Mouse (Mus musculus) hindbrain, postnatal 0 days (tissue): ENCODE data around the gene Psmd5. TPM values are rescaled to one million over a fixed set of nuclear protein-coding genes. Genes with fewer than 3 reads are reported as not detected.
"Not testable (repeated sequence)": the region's sequence is repeated elsewhere in the genome, so short reads cannot be mapped to it uniquely, and the experiment has no call there.

Source experiments
- ATAC-seq: fragments of 200-750 bp; cut with Nextera tagmentation; 2 replicates; pipeline ENCODE4 v1.8.0; 2017; ENCODE audit warnings: mild to moderate bottlenecking, moderate TSS enrichment, moderate library complexity
- DNase-seq: peaks from one replicate; pipeline ENCODE4 v3.0.0-alpha.2; 2015; ENCODE audit warnings: low spot score
- H3K27ac ChIP-seq: fragments of 300-500 bp; sonication (generic); 2 replicates; pipeline ENCODE4 v1.5.1; 2014; ENCODE audit warnings: mild to moderate bottlenecking
- H3K27me3 ChIP-seq: fragments of 300-500 bp; sonication (generic); 2 replicates; pipeline ENCODE4 v1.6.1; 2014; ENCODE audit warnings: low read length, mixed read lengths; ENCODE audit not compliant: insufficient read depth
- H3K36me3 ChIP-seq: fragments of 300-500 bp; sonication (generic); 2 replicates; pipeline ENCODE4 v1.6.1; 2014; ENCODE audit warnings: low read length, mixed read lengths; ENCODE audit not compliant: insufficient read depth
- H3K4me1 ChIP-seq: fragments of 300-500 bp; sonication (generic); 2 replicates; pipeline ENCODE4 v1.6.1; 2014; ENCODE audit warnings: antibody characterized with exemption, low read length, mixed read lengths; ENCODE audit not compliant: insufficient read depth
- H3K4me2 ChIP-seq: fragments of 300-500 bp; sonication (generic); 2 replicates; pipeline ENCODE4 v1.6.1; 2014; ENCODE audit warnings: low read depth, mild to moderate bottlenecking, low read length, moderate library complexity, mixed read lengths
- H3K4me3 ChIP-seq: fragments of 300-500 bp; sonication (generic); 2 replicates; pipeline ENCODE4 v1.5.1; 2014; ENCODE audit warnings: low read length
- H3K9ac ChIP-seq: fragments of 300-500 bp; sonication (generic); replicated peaks from 2 replicates; pipeline ENCODE4 v1.6.1; 2014; ENCODE audit warnings: mild to moderate bottlenecking, low read length, moderate library complexity, mixed read lengths
- H3K9me3 ChIP-seq: fragments of 300-500 bp; sonication (generic); 2 replicates; pipeline ENCODE4 v1.6.1; 2016; ENCODE audit warnings: low read length, mixed read lengths
- CTCF ChIP-seq: IDR thresholded peaks from 2 replicates; pipeline ENCODE4 v1.5.1; 2016; ENCODE audit warnings: antibody characterized with exemption, control low read depth, low read depth
- WGBS: fragments of 180-500 bp; shearing (Covaris S2); extraction: QIAGEN DNeasy Blood & Tissue Kit; methylation state at CpG from one replicate; pipeline ENCODE4 v1.1.7; 2014; 5-methylcytosine and 5-hydroxymethylcytosine counted together
- polyA plus RNA-seq: library from polyadenylated mRNA; unstranded; fragments of >200 nt; fragmentation: Nextera tagmentation; extraction: Ambion mirVana; gene quantifications from 2 replicates; pipeline ENCODE4 v1.2.1, GENCODE M21; 2015
- total RNA-seq: library from RNA; depleted of rRNA; stranded (reverse); fragments of >200 nt; gene quantifications from 2 replicates; pipeline ENCODE4 v1.2.3, GENCODE M21; 2014

Psmd5 gene
- total and polyA plus RNA-seq, 2 experiments from 2014 or later = 39.4 to 80.0 TPM

DNA sequence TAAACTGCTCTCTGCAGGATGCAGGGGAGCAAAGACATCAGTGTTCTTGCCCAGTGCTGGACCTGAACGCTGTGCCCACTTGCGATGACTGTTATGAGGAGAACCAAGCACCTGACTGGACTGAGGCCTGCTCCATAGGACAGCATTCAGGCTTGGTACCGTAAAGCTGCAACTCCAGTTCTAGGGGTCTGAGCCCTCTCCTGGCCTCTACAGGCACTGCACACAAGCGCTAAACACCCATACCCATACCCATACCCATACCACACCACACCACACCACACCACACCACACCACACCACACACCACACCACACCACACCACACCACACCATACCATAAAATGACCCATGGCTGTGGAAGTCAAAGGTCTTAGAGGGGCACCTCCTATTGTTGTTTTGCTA lies 19.5 kb downstream of the Psmd5 start:
- DNase-seq = no peak
- WGBS = 86% methylated on average over 4 of the region's 4 CpGs
- H3K27me3 ChIP-seq = no peaks in the 10 kb centered on the region
- peak; percentile 51 for TF ChIP-seq CTCF
- H3K9ac ChIP-seq = no peak overlapping the region
- ATAC-seq = no peak; the same call in 1 of the 2 replicates
- H3K36me3 ChIP-seq = peaks cover 76% of the 10 kb centered on the region
- no peaks in the 10 kb centered on the region for H3K9me3 ChIP-seq
- no peak overlapping the region for H3K4me2 ChIP-seq
- no peaks in the 10 kb centered on the region for H3K4me1 ChIP-seq
- no peak overlapping the region for H3K4me3 ChIP-seq
- H3K27ac ChIP-seq = no peak overlapping the region

- ATAC-seq (no peak), DNase-seq (no peak)
- Histone ChIP-seq H3K9me3 (no peaks in the 10 kb centered on the region), H3K27ac (no peak overlapping the region), H3K4me3 (no peak overlapping the region), H3K4me1 (no peaks in the 10 kb centered on the region), H3K9ac (no peak overlapping the region), H3K36me3 (peaks cover 13% of the 10 kb centered on the region), H3K4me2 (no peak overlapping the region), H3K27me3 (no peaks in the 10 kb centered on the region)
- 96% methylated on average over 1 of the region's 1 CpGs for WGBS
- no peak for TF ChIP-seq CTCF
Observed at GRCm38 (mm10) chr2:34847702-34848101, 27.1 kb downstream of the Psmd5 start.

- Histone ChIP-seq H3K9me3 (no peaks in the 10 kb centered on the region), H3K9ac (no peak overlapping the region), H3K27me3 (no peaks in the 10 kb centered on the region), H3K27ac (no peak overlapping the region), H3K36me3 (no peaks in the 10 kb centered on the region), H3K4me3 (no peak overlapping the region), H3K4me2 (no peak overlapping the region), H3K4me1 (no peaks in the 10 kb centered on the region)
- no peak for TF ChIP-seq CTCF
- DNase-seq = no peak
- WGBS = 83% methylated on average over 11 of the region's 11 CpGs
- no peak for ATAC-seq
Observed at GRCm38 (mm10) chr2:34843211-34843939, 31.4 kb downstream of the Psmd5 start.

DNA sequence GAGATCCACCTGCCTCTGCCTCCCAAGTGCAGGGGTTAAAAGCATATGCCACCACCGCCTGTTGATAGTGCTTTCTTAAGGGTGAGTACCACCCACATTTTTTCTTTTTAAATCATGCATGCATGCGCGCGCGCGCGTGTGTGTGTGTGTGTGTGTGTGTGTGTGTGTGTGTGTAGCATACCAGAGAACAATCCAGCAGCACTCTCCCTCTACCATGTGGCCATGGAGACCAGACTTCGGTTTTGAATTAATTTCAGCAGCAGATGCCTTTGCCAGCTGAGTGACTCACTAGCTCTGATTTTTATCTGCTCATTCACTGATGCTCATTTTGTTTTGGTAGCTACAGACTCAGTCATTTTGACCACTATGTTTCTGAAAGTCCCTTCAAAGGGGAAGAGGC lies 33.1 kb downstream of the Psmd5 start:
- ATAC-seq (no peak), DNase-seq (no peak)
- TF ChIP-seq CTCF = no peak
- Histone ChIP-seq H3K36me3 (no peaks in the 10 kb centered on the region), H3K27me3 (no peaks in the 10 kb centered on the region), H3K4me3 (no peak overlapping the region), H3K9ac (no peak overlapping the region), H3K27ac (no peak overlapping the region), H3K4me2 (no peak overlapping the region), H3K9me3 (no peaks in the 10 kb centered on the region), H3K4me1 (no peaks in the 10 kb centered on the region)
- 86% methylated on average over 8 of the region's 8 CpGs for WGBS

GRCm38 (mm10) chr2:34840143-34840542 lies 34.6 kb downstream of the Psmd5 start:
- not testable (repeated sequence) for H3K4me1 ChIP-seq, H3K27ac ChIP-seq, H3K4me3 ChIP-seq, H3K9me3 ChIP-seq, H3K4me2 ChIP-seq, DNase-seq, H3K27me3 ChIP-seq, H3K9ac ChIP-seq, H3K36me3 ChIP-seq, ATAC-seq
- WGBS = 81% methylated on average over 5 of the region's 5 CpGs

- H3K9me3 ChIP-seq = no peaks in the 10 kb centered on the region
- WGBS = 73% methylated on average over 3 of the region's 3 CpGs
- no peaks in the 10 kb centered on the region for H3K4me1 ChIP-seq
- no peaks in the 10 kb centered on the region for H3K36me3 ChIP-seq
- ATAC-seq (no peak), DNase-seq (no peak)
- TF ChIP-seq CTCF = no peak
- H3K27ac ChIP-seq = no peak overlapping the region
- H3K9ac ChIP-seq = no peak overlapping the region
- H3K4me2 ChIP-seq = no peak overlapping the region
- no peaks in the 10 kb centered on the region for H3K27me3 ChIP-seq
- no peak overlapping the region for H3K4me3 ChIP-seq
Observed at GRCm38 (mm10) chr2:34835669-34836068, 39.1 kb downstream of the Psmd5 start.

DNA sequence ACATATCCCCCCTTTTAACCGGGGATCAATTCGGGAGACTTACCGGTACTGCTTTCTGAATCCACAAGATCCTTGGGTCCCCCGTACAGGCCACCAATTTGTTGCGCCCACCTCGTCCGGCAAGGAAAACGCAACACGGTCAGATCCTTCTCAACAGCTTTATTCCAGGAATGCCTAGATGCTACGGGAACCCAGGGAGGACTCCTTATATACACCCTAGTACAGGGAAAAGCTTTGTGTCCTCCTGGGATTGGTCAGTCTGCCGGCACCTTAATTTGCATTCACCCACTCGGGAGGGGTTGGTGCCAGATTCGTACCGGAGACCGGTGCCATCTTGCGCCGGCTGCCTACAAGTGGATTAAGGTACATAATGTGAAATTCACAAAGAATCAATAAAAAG lies 41.1 kb downstream of the Psmd5 start:
- DNase-seq (no peak), ATAC-seq (no peak)
- Histone ChIP-seq H3K36me3 (no peaks in the 10 kb centered on the region), H3K4me3 (no peak overlapping the region), H3K27ac (no peak overlapping the region), H3K9me3 (0 out of 2 replicates have a peak, but pooled peaks cover 3% of the 10 kb centered on the region), H3K27me3 (no peaks in the 10 kb centered on the region), H3K9ac (no peak overlapping the region), H3K4me1 (no peaks in the 10 kb centered on the region), H3K4me2 (no peak overlapping the region)
- 88% methylated on average over 17 of the region's 17 CpGs for WGBS
- TF ChIP-seq CTCF = no peak

GRCm38 (mm10) chr2:34832766-34833457 lies 41.9 kb downstream of the Psmd5 start, which contains the start of gene Gm34653:
Gm34653 (plus strand) TSS chr2:34833007.
- H3K4me3 ChIP-seq, H3K4me1 ChIP-seq, DNase-seq, H3K4me2 ChIP-seq, H3K9me3 ChIP-seq, H3K36me3 ChIP-seq, H3K27ac ChIP-seq, ATAC-seq, H3K27me3 ChIP-seq, H3K9ac ChIP-seq: not testable (repeated sequence)
- 70% methylated on average over 11 of the region's 11 CpGs for WGBS

- not testable (repeated sequence) for H3K4me3 ChIP-seq, H3K36me3 ChIP-seq, H3K9ac ChIP-seq, H3K9me3 ChIP-seq, H3K4me1 ChIP-seq, DNase-seq, H3K4me2 ChIP-seq, H3K27me3 ChIP-seq, H3K27ac ChIP-seq, ATAC-seq
- 95% methylated on average over 17 of the region's 17 CpGs for WGBS
Observed at GRCm38 (mm10) chr2:34830066-34830465, 44.7 kb downstream of the Psmd5 start.
